Mouse (Mus musculus): ENCODE data around the gene Neurl1a.
A peak's percentile ranks its signal among the peaks of the same experiment; 100 is the strongest.

- TF ChIP-seq CHD2 (IDR thresholded peaks at IDR 0.05; ENCODE audit: low read depth, low read length): no peak
- peak; percentile 49; the same call in 1 of the 2 replicates for TF ChIP-seq HCFC1 (IDR thresholded peaks at IDR 0.05; ENCODE audit: borderline replicate concordance, insufficient read depth, low read length)
- no peak for TF ChIP-seq MAFK (IDR thresholded peaks at IDR 0.05; ENCODE audit: insufficient read depth, low read depth, low read length)
Observed at GRCm38 (mm10) chr19:47179272-47179809, 721 bp downstream of the Neurl1a start.
